Mouse (Mus musculus) bone marrow, adult 2 months (tissue): ENCODE measurements around the gene Ackr1.

Experiments used
- CTCF ChIP-seq: fragments of 200-500 bp; IDR thresholded peaks from 2 replicates; pipeline ENCODE4 v1.5.1; 2011; ENCODE audit warnings: low read length, control low read depth; ENCODE audit not compliant: control insufficient read depth, insufficient read depth
- POLR2A ChIP-seq: fragments of 200-500 bp; IDR thresholded peaks from 2 replicates; pipeline ENCODE4 v1.6.1; 2011; ENCODE audit warnings: low read depth, mild to moderate bottlenecking, control low read depth, low read length, borderline replicate concordance; ENCODE audit not compliant: control insufficient read depth

GRCm38 (mm10) chr1:173315725-173316124 lies 17.8 kb downstream of the Ackr1 start:
- no peak for TF ChIP-seq POLR2A
- TF ChIP-seq CTCF: no peak
